Mouse (Mus musculus): ENCODE measurements at regions not wholly inside any gene's neighbourhood (a gene's known extent, or its start where the extent isn't known, plus 50 kb on each side); places are given as distances from the start of the nearest gene placed in this dataset.
A peak's percentile ranks its signal among the peaks of the same experiment; 100 is the strongest.

DNA sequence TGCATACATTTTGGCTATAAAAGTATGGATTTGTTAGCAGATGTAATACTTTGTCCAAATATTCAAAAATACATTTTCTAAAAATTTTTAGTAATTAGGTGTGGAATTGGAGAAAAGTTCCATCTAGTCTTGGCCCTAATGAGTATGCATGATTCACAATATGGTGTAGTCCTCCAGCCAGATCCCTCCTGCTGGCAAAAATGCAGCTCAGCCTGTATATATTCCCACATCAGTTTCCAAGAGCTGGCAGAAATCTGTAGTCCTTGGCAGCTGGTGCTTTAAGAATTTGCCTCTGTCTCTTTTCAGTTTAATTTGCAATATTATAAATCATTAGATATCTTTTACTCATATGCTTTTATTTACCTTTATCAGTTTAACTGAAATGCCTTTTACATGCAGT, 1358.3 kb downstream of the Lrfn5 start:
- Histone ChIP-seq H3K9ac (ENCODE audit: insufficient read depth, low read depth, low read length, poor library complexity, severe bottlenecking) (no peak overlapping the region), H3K4me3 (ENCODE audit: insufficient read depth in 1 of 2, low read depth in 1 of 2, low read length in 2 of 2, poor library complexity in 1 of 2, severe bottlenecking in 1 of 2) (no peak overlapping the region), H3K9me3 (ENCODE audit: control insufficient read depth, insufficient read depth, low read depth, low read length) (no peaks in the 10 kb centered on the region), H3K27ac (ENCODE audit: insufficient read depth, low read depth, low read length, poor library complexity, severe bottlenecking) (no peak overlapping the region), H3K36me3 (ENCODE audit: control insufficient read depth, insufficient read depth, low read length, poor library complexity, severe bottlenecking) (no peaks in the 10 kb centered on the region), H3K4me1 (ENCODE audit: control insufficient read depth in 2 of 2, insufficient read depth in 2 of 2, low read length in 2 of 2, poor library complexity in 1 of 2) (no peaks in the 10 kb centered on the region)
- in situ Hi-C loops (cut with MboI; ENCODE audit: low sequenced_read_pairs in 2 of 2, unreplicated experiment in 2 of 2) = no loop called here
- TF ChIP-seq HCFC1 (IDR thresholded peaks at IDR 0.05; ENCODE audit: borderline replicate concordance, insufficient read depth, low read length) = no peak
- no peak for TF ChIP-seq MAFK (IDR thresholded peaks at IDR 0.05; ENCODE audit: insufficient read depth, low read depth, low read length)
- no peak for TF ChIP-seq ZC3H11A (IDR thresholded peaks at IDR 0.05; ENCODE audit: borderline replicate concordance, low read depth, low read length)
- no peak for TF ChIP-seq CHD2 (IDR thresholded peaks at IDR 0.05; ENCODE audit: low read depth, low read length)
- no peak for TF ChIP-seq ZNF384 (IDR thresholded peaks at IDR 0.05; ENCODE audit: low read depth, low read length)
- no peak for DNase-seq (ENCODE audit: low read depth, low spot score)

GRCm38 (mm10) chr12:62892851-62893632, 1370.1 kb downstream of the Lrfn5 start:
- no peaks in the 10 kb centered on the region for H3K4me1 ChIP-seq (ENCODE audit: control insufficient read depth in 2 of 2, insufficient read depth in 2 of 2, low read length in 2 of 2, poor library complexity in 1 of 2)
- in situ Hi-C loops (cut with MboI; ENCODE audit: low sequenced_read_pairs in 2 of 2, unreplicated experiment in 2 of 2) = no loop called here
- no peaks in the 10 kb centered on the region for H3K36me3 ChIP-seq (ENCODE audit: control insufficient read depth, insufficient read depth, low read length, poor library complexity, severe bottlenecking)
- H3K27ac ChIP-seq (ENCODE audit: insufficient read depth, low read depth, low read length, poor library complexity, severe bottlenecking) = no peak overlapping the region
- H3K9me3 ChIP-seq (ENCODE audit: control insufficient read depth, insufficient read depth, low read depth, low read length) = no peaks in the 10 kb centered on the region
- no peak overlapping the region for H3K4me3 ChIP-seq (ENCODE audit: insufficient read depth in 1 of 2, low read depth in 1 of 2, low read length in 2 of 2, poor library complexity in 1 of 2, severe bottlenecking in 1 of 2)
- DNase-seq (ENCODE audit: low read depth, low spot score) = peak; percentile 16
- TF ChIP-seq ZNF384 (IDR thresholded peaks at IDR 0.05; ENCODE audit: low read depth, low read length) = no peak
- TF ChIP-seq ZC3H11A (IDR thresholded peaks at IDR 0.05; ENCODE audit: borderline replicate concordance, low read depth, low read length) = peak; percentile 16; the same call in 1 of the 2 replicates
- no peak overlapping the region for H3K9ac ChIP-seq (ENCODE audit: insufficient read depth, low read depth, low read length, poor library complexity, severe bottlenecking)
